Mouse (Mus musculus) layer of hippocampus, postnatal 14 days (tissue): ENCODE results near the gene Gm4707. TPM values are rescaled to one million over a fixed set of nuclear protein-coding genes. Genes with fewer than 3 reads are reported as not detected.
"Not testable (repeated sequence)": the region's sequence is repeated elsewhere in the genome, so short reads cannot be mapped to it uniquely, and the experiment has no call there.

Experiments
- DNase-seq, 2 experiments: peaks; one replicate each; pipeline ENCODE4 v3.0.0; 2021 to 2022; ENCODE audit warnings: low spot score in 2 of 2, mixed read lengths in 1 of 2
- total RNA-seq, 2 experiments: library from RNA; stranded (reverse); gene quantifications; 2 replicates each; pipeline ENCODE4 v1.2.3; 2021

Gene Gm4707
- total RNA-seq, 2 experiments from 2014 or later: 1.1 to 3.0 TPM

DNA sequence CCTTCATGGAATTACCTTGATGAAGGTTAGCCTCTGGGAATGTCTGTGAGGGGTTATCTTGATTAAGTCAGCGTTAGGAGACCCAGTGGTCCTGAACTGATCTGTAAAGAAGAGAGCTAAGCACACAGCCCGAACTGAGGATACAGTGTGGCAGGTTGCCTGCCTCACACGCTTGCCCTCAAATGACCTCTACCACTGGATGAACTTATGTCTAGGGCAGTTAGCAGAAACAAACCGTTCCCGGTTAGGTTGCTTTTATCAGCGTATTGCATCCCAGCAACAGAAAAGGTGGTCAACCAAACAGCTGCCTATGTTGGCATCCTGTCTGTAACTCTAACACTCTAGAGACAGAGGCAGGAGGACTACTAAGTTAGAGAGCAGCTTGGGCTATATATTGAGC is 14.5 kb downstream of the Gm4707 start:
- no peak for DNase-seq

DNA sequence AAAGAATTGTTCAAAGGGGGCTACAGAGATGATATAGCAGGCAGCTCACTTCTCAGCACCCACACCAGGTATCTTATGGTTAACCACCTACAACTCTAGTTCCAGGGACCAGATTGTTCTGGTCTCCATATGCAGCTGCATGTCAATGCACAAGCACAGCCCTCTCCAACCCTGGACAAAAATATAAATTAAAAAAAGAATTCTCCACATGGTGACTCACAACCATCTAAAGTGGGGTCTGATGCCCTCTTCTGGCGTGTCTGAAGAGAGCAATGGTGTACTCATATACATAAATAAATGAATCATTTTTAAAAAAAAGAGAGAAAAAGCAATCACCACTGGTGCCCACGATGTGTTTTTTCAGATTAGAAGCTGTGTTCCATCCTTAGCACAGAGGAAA is 15.0 kb downstream of the Gm4707 start:
- no peak for DNase-seq

DNA sequence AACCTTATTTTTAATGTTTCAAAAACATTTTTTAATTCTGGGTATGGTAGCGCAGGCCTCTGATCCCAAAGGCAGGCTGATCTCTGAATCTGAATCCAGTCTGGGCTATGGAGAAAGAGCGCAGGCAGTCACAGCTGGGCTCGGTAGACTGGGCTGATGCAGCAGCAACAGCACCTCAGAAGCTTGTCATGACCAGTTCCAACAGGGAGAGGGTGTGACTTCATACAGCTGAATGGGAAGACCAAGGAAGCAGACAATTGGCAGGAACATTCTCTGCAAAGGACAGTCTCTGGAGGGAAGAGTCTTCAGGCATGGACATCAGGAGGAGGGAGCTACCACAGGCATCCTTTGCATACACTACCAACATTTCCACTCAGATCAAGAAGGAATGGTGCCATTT is 15.6 kb downstream of the Gm4707 start:
- DNase-seq: no peak

DNA sequence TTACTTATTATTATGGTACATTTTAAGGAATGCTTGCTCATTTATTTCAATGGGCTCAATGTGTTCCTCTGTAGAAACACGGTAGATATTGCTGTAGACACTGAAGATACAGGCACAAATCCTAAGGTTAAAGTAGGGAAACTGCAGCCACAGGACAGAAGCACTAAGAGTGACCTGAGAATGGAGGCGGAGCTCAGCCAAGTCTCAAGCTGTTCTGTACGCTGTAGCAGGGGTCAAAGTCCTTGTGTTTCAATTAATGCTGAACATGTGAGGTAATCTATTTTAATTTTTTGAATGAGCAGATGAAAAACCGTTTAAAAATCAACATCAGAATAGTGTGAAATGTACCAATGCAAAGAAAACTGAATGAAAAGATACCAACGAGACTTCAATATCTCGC is 16.4 kb downstream of the Gm4707 start:
- DNase-seq: no peak

DNA sequence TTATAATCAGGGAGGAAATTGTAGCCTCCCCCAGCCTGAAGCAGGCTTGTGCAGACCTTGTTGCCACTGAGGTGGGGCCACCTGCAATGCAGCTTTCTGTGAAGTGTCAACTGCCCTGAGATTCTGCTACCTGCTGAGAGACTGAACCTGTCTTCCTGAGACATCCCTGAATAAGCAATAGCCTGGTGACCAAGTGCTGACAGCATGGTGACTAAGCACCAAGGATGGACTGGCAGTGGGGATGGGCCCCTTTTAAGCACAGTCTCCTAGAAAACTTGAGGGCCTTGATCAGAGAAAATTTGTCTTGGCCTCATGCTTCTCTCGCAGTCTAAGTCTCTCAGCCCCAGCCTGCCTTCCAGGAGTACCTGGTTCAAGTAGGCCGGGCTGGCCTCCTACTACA is 37.2 kb downstream of the Gm4707 start:
- not testable (repeated sequence) for DNase-seq

DNA sequence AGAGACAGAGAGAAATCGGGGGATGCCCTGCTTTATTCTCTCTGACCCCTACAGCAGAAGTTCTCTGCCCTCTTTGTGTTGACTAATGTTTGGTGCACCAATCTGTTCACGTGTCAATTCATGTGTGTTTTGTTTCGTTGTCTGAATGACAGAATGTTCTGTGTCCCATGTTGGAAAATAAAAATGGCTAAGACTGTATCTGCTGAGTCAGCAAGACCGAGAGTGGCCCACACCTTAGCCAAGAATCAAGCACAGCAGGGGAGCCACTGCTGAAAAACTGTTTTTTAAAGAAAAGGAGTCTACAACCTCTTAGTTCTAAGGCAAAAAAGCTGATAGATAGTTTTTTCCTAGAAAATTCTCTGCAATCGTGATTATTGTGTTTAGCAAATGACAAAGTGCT is 40.3 kb downstream of the Gm4707 start:
- not testable (repeated sequence) for DNase-seq

DNA sequence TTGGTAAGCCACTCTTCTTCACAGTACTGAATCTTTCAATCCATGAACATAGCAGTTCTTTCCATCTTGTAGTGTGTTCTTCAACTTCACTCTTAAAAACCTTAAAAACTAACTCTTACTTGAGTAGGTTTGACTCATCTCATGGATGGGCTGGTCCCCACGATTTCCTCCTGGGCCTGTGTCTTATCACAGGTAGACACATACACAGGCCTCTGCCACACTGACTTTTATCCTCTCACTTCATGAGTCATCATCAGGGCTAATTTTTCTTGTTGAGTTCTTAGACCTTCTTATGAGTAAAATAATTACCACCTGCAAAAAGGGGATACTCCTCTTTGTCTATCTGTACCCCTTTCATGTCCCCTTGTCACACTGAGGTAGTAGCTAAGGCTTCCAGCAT is 42.7 kb downstream of the Gm4707 start:
- no peak for DNase-seq

Other genes starting within 250 kb of the Gm4707 start
- gene Emilin2, start 147.9 kb downstream of the Gm4707 start, total RNA-seq: 1 to 10 TPM; 2.5 to 4.1 TPM
- 10 to 100 TPM; 31.0 to 34.0 TPM for gene Smchd1, start 15.4 kb upstream of the Gm4707 start, total RNA-seq
- gene Ndc80, start 66.9 kb upstream of the Gm4707 start, total RNA-seq: 1 to 10 TPM; 1.4 to 1.5 TPM
- gene Spdya, start 92.1 kb upstream of the Gm4707 start, total RNA-seq: 1 to 10 TPM; 1.0 to 1.1 TPM
- gene Wdr43, start 156.0 kb upstream of the Gm4707 start, total RNA-seq: 10 to 100 TPM; 26.8 to 32.4 TPM
- gene Togaram2, start 213.3 kb upstream of the Gm4707 start, total RNA-seq: 1 to 10 TPM; 1.3 to 1.6 TPM